In the genomic region with DNA sequence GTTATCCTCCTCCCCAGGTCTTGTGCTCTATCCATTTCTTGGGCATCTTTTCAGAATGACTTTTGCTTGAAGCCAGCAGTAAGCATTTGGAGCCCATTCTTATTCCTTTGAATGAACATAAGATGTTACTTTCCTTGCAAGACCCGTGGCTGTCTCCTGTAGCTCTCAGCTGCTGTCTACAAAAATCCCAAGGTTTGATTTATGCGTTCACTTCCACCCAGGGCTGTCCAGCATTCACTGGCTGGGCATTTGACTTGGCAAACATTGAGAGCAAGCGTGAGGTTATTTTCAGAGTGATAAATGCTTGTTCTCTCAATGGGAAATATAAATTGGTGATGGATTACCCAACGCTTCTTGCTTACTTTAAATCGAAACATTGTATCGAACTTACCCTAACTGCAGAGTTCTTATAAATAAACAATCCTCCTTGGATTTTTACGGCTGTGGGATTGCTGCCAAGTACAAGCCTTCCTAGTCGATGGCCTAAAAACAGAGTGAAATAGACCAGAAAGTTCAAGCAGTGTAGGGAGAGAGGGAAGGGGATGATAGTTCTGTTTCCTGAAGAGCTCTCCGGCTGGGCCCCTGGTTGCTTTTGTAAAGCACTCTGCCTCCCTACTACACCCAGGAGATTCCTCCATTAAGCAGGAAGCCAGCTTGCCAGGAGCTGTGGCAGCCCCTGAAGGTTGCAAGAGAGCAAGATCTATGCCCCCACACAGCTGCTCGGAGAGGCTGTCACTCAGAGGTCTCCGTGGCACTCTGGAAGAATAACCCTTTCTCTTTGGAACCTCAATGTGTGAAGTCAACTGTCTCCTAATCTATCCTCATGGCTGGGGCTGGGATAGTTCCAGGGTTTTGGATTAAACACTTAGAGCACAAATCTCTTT, we compare ENCODE assay signal across 9 mouse cellular contexts.
A peak's percentile ranks its signal among the peaks of the same experiment; 100 is the strongest.
DNase-seq lines count a peak whose midpoint lies in the region; ATAC-seq and TF ChIP-seq lines count a peak whose summit lies in the region.
"Had no signal": no experiment of that assay in that cellular context is flagged by ENCODE, and none has a peak within 500 bp of the region (broad histone marks: within the 10 kb centered on the region; RNA-seq: fewer than 3 reads in every experiment).

No protein-coding gene starts in this region.

- H3K36me3 ChIP-seq in lung, embryonic 15.5 days: no peaks in the 10 kb centered on the region
- no peaks in the 10 kb centered on the region for H3K36me3 ChIP-seq in hindbrain, embryonic 12.5 days
- no peaks in the 10 kb centered on the region for H3K36me3 ChIP-seq in stomach, embryonic 14.5 days (ENCODE audit: control insufficient read depth, insufficient read depth, low read length)
- no peaks in the 10 kb centered on the region for H3K36me3 ChIP-seq in thymus, adult 2 months (ENCODE audit: control insufficient read depth, insufficient read depth, low read length)

- TF ChIP-seq POLR2A in thymus, adult 2 months (IDR thresholded peaks at IDR 0.05; ENCODE audit: control insufficient read depth, extremely low read depth, insufficient read depth, low read length, poor library complexity): no peak

- peak; percentile 59; the same call in 1 of the 2 replicates for ATAC-seq in lung, embryonic 15.5 days (ENCODE audit: borderline replicate concordance, extremely low read depth, low FRiP score, low TSS enrichment)
- peak; percentile 73 for ATAC-seq in hindbrain, embryonic 12.5 days (ENCODE audit: low FRiP score)
- ATAC-seq in stomach, embryonic 14.5 days (ENCODE audit: insufficient number of reproducible peaks, insufficient read depth, low FRiP score, low read depth): peak; percentile 65; the same call in 1 of the 2 replicates

- H3K4me3 ChIP-seq in lung, embryonic 15.5 days: no peak overlapping the region
- no peak overlapping the region for H3K4me3 ChIP-seq in hindbrain, embryonic 12.5 days
- H3K4me3 ChIP-seq in stomach, embryonic 14.5 days (ENCODE audit: low read depth, low read length): no peak overlapping the region
- H3K4me3 ChIP-seq in thymus, adult 2 months (ENCODE audit: control insufficient read depth, insufficient read depth, low read length): no peak overlapping the region

- no peak overlapping the region for H3K9ac ChIP-seq in lung, embryonic 15.5 days
- H3K9ac ChIP-seq in hindbrain, embryonic 12.5 days: no peak overlapping the region
- no peak overlapping the region for H3K9ac ChIP-seq in stomach, embryonic 14.5 days (replicated peaks; ENCODE audit: low read depth, low read length)

- peaks cover 15% of the 10 kb centered on the region for H3K4me1 ChIP-seq in lung, embryonic 15.5 days
- peaks cover 16% of the 10 kb centered on the region for H3K4me1 ChIP-seq in hindbrain, embryonic 12.5 days
- H3K4me1 ChIP-seq in stomach, embryonic 14.5 days (ENCODE audit: control insufficient read depth, insufficient read depth, low read length): peaks cover 14% of the 10 kb centered on the region; the same call in 1 of the 2 replicates
- no peaks in the 10 kb centered on the region for H3K4me1 ChIP-seq in thymus, adult 2 months (replicated peaks; ENCODE audit: control insufficient read depth, insufficient read depth, low read length)

- 13% methylated on average over 11 of the region's 11 CpGs for WGBS in lung, embryonic 15.5 days
- 32% methylated on average over 11 of the region's 11 CpGs for WGBS in hindbrain, embryonic 12.5 days
- 9% methylated on average over 11 of the region's 11 CpGs for WGBS in stomach, embryonic 14.5 days
- 85% methylated on average over 11 of the region's 11 CpGs for WGBS in thymus, adult 2 months

- no peaks in the 10 kb centered on the region for H3K9me3 ChIP-seq in lung, embryonic 15.5 days
- H3K9me3 ChIP-seq in hindbrain, embryonic 12.5 days (replicated peaks): no peaks in the 10 kb centered on the region
- no peaks in the 10 kb centered on the region for H3K9me3 ChIP-seq in stomach, embryonic 14.5 days (ENCODE audit: control insufficient read depth, low read depth, low read length)

- no peak for DNase-seq in lung, postnatal 4 days
- DNase-seq in kidney, postnatal 4 days: peak; percentile 48 to 58
- no peak for DNase-seq in thymus, adult 2 months
- DNase-seq in layer of hippocampus, adult 18-20 months (ENCODE audit: low spot score in 2 of 2): no peak
- no peak for DNase-seq in gastrocnemius, postnatal 10 days

- TF ChIP-seq CTCF in thymus, adult 2 months (IDR thresholded peaks at IDR 0.05; ENCODE audit: borderline replicate concordance, control insufficient read depth, extremely low read depth, insufficient read depth, low read length, poor library complexity): no peak

- 0 out of 2 replicates have a peak overlapping the region, but pooled peaks have one; percentile 16 for H3K27ac ChIP-seq in lung, embryonic 15.5 days
- H3K27ac ChIP-seq in hindbrain, embryonic 12.5 days: peak overlapping the region; percentile 55
- peak overlapping the region; percentile 87; the same call in 1 of the 2 replicates for H3K27ac ChIP-seq in stomach, embryonic 14.5 days (ENCODE audit: low read length)
- H3K27ac ChIP-seq in thymus, adult 2 months (ENCODE audit: control insufficient read depth, insufficient read depth, low read length): no peak overlapping the region

- H3K4me2 ChIP-seq in lung, embryonic 15.5 days: 0 out of 2 replicates have a peak overlapping the region, but pooled peaks have one; percentile 11
- H3K4me2 ChIP-seq in hindbrain, embryonic 12.5 days (replicated peaks): peak overlapping the region; percentile 25; the same call in 1 of the 2 replicates
- H3K4me2 ChIP-seq in stomach, embryonic 14.5 days (replicated peaks; ENCODE audit: low read depth, low read length): 0 out of 2 replicates have a peak overlapping the region, but pooled peaks have one; percentile 15

- H3K27me3 ChIP-seq in lung, embryonic 15.5 days: no peaks in the 10 kb centered on the region; the same call in 1 of the 2 replicates
- no peaks in the 10 kb centered on the region for H3K27me3 ChIP-seq in hindbrain, embryonic 12.5 days
- no peaks in the 10 kb centered on the region for H3K27me3 ChIP-seq in stomach, embryonic 14.5 days (ENCODE audit: control insufficient read depth, insufficient read depth, low read length)
- H3K27me3 ChIP-seq in thymus, adult 2 months (ENCODE audit: control insufficient read depth, insufficient read depth, low read length): no peaks in the 10 kb centered on the region
- H3K27me3 ChIP-seq: CH12.LX had no signal

Comparison
In these comparisons a context has a peak if more than half of its experiments do, and no peak if none do; other contexts are left out.
1. DNase-seq: peak in kidney, postnatal 4 days (2 of 2); none in lung, postnatal 4 days (0 of 2), thymus, adult 2 months (single experiment), layer of hippocampus, adult 18-20 months (0 of 2) and gastrocnemius, postnatal 10 days (single experiment).
2. Peak in every context shown above with its lines, with median percentiles within 50 percentile points of each other: ATAC-seq and H3K4me2 ChIP-seq.